Mouse (Mus musculus): ENCODE measurements around the gene Galm. TPM values are rescaled to one million over a fixed set of nuclear protein-coding genes. Genes with fewer than 3 reads are reported as not detected.

The Galm gene
- polyA plus RNA-seq, 1 experiment from 2014 or later: 16.7 TPM

DNA sequence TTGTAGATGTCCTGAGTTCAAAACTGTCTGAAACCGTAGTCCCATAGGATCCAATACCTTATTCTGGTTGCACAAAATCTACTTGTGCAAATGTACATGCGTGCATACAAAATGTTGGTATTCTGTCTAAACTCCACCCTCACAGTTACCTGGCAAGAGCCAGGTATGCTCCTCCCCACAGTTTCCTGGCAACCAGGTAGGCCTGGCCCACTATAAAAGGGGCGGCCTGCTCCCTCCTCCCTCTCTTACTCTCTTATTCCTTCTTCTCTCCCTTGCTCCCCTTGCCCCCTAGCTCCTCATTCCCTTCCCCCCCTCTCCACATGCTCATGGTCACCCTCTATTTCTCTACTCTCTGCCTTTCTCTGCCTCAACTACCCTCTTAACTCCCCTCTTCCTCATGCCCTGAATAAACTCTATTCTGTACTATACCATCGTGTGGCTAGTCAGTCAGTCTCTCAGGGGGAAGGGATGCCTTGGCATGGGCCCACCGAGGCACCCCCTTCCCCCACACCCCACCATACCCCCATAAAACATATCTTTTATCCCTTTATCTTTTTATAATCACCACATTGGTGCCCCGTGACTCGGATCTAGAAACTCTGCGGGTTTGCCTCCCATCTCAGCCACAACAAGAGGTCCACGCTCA, 31.9 kb upstream of the Galm start:
- peak overlapping the region; percentile 41 for H3K4me2 ChIP-seq
- WGBS: 75% methylated on average over 9 of the region's 9 CpGs
- no peaks in the 10 kb centered on the region for H3K36me3 ChIP-seq (ENCODE audit: control insufficient read depth, insufficient read depth, low read length)
- peak overlapping the region; percentile 30 for H3K9ac ChIP-seq (ENCODE audit: low read depth, low read length)
- H3K9me3 ChIP-seq (ENCODE audit: control insufficient read depth, low read length): no peaks in the 10 kb centered on the region
- DNase-seq (ENCODE audit: low spot score) (no peak), ATAC-seq (replicated peaks; ENCODE audit: low FRiP score) (no peak)
- H3K4me3 ChIP-seq (ENCODE audit: low read depth, low read length): no peak overlapping the region
- no peaks in the 10 kb centered on the region for H3K4me1 ChIP-seq (replicated peaks; ENCODE audit: control insufficient read depth, insufficient read depth, low read length)
- no peak overlapping the region for H3K27ac ChIP-seq (ENCODE audit: low read depth, low read length)
- no peaks in the 10 kb centered on the region for H3K27me3 ChIP-seq (replicated peaks; ENCODE audit: control insufficient read depth, insufficient read depth, low read length)

DNA sequence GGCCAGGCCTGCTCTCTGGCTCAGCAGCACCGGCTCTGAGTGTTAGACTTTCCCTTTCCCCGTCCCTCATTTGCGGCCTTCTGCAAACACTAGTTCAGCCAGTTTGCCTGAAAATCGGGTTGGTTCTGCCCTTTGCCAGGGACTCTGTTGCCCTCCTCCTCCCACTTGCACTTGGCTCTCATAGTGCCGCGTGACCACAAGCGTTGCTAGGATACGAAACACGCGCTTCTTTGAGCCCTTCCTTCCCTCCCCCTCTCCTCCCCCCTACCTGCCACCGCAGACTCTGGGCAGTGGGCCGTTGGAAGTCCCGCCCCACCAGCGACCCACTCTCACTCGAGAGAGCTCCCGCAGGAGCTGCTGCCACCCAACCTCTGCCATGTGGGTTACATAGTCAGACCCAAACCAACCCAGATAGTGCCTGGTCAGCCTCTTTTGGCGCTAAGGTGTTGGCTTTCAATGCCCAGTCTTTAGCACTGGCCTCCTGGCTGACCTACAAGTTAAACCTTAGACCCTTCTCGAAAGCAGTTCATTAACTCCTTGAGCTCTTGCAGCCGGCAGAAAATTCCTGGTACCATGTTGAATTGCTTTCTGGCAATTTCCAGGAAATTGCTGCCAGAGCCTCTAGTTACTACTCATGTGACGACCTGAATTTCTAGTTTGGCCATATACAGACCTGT, 31.1 kb upstream of the Galm start:
- WGBS: 22% methylated on average over 20 of the region's 20 CpGs
- H3K4me3 ChIP-seq (ENCODE audit: low read depth, low read length): no peak overlapping the region

DNA sequence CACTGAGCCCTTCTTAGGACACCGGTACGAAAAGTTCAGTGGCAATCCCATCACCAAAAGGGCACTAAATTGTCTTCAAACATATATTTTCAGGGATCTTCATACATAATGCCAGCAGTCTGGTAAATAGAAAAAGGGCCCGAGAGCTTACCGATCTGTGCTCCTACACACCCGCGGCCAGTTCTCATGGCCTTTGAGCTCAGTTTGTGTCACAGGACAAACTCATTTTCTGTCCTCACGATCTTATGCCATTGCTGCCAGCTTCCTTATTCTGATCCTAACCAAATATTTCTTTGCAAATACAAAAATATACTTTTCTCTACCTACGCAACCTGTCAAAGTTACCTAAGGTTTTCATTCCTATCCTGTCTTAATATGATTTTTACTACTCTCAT, 30.6 kb upstream of the Galm start:
- Histone ChIP-seq H3K9ac (ENCODE audit: low read depth, low read length) (no peak overlapping the region), H3K4me3 (ENCODE audit: low read depth, low read length) (no peak overlapping the region), H3K36me3 (ENCODE audit: control insufficient read depth, insufficient read depth, low read length) (no peaks in the 10 kb centered on the region), H3K27me3 (replicated peaks; ENCODE audit: control insufficient read depth, insufficient read depth, low read length) (no peaks in the 10 kb centered on the region), H3K9me3 (ENCODE audit: control insufficient read depth, low read length) (no peaks in the 10 kb centered on the region), H3K4me2 (no peak overlapping the region), H3K4me1 (replicated peaks; ENCODE audit: control insufficient read depth, insufficient read depth, low read length) (no peaks in the 10 kb centered on the region), H3K27ac (ENCODE audit: low read depth, low read length) (no peak overlapping the region)
- DNase-seq (ENCODE audit: low spot score) (no peak), ATAC-seq (replicated peaks; ENCODE audit: low FRiP score) (no peak)
- WGBS: 89% methylated on average over 8 of the region's 8 CpGs

More for the DNA sequence above, 31.1 kb upstream of the Galm start:
- H3K9me3 ChIP-seq (ENCODE audit: control insufficient read depth, low read length): no peaks in the 10 kb centered on the region
- H3K27me3 ChIP-seq (replicated peaks; ENCODE audit: control insufficient read depth, insufficient read depth, low read length): no peaks in the 10 kb centered on the region
- no peaks in the 10 kb centered on the region for H3K4me1 ChIP-seq (replicated peaks; ENCODE audit: control insufficient read depth, insufficient read depth, low read length)
- no peak for ATAC-seq (replicated peaks; ENCODE audit: low FRiP score)
- H3K36me3 ChIP-seq (ENCODE audit: control insufficient read depth, insufficient read depth, low read length): no peaks in the 10 kb centered on the region
- peak overlapping the region; percentile 30 for H3K9ac ChIP-seq (ENCODE audit: low read depth, low read length)
- H3K27ac ChIP-seq (ENCODE audit: low read depth, low read length): no peak overlapping the region
- peak overlapping the region; percentile 41 for H3K4me2 ChIP-seq
- no peak for DNase-seq (ENCODE audit: low spot score)

- 54% methylated on average over 2 of the region's 2 CpGs for WGBS
- no peak overlapping the region for H3K4me3 ChIP-seq (ENCODE audit: low read depth, low read length)
- H3K4me2 ChIP-seq: no peak overlapping the region
- DNase-seq (ENCODE audit: low spot score): no peak
- H3K4me1 ChIP-seq (replicated peaks; ENCODE audit: control insufficient read depth, insufficient read depth, low read length): no peaks in the 10 kb centered on the region
- H3K36me3 ChIP-seq (ENCODE audit: control insufficient read depth, insufficient read depth, low read length): no peaks in the 10 kb centered on the region
- no peak overlapping the region for H3K9ac ChIP-seq (ENCODE audit: low read depth, low read length)
- H3K9me3 ChIP-seq (ENCODE audit: control insufficient read depth, low read length): no peaks in the 10 kb centered on the region
- no peaks in the 10 kb centered on the region for H3K27me3 ChIP-seq (replicated peaks; ENCODE audit: control insufficient read depth, insufficient read depth, low read length)
- ATAC-seq (replicated peaks; ENCODE audit: low FRiP score): no peak
- H3K27ac ChIP-seq (ENCODE audit: low read depth, low read length): no peak overlapping the region
Observed at GRCm38 (mm10) chr17:80097221-80097620, 30.1 kb upstream of the Galm start.

DNA sequence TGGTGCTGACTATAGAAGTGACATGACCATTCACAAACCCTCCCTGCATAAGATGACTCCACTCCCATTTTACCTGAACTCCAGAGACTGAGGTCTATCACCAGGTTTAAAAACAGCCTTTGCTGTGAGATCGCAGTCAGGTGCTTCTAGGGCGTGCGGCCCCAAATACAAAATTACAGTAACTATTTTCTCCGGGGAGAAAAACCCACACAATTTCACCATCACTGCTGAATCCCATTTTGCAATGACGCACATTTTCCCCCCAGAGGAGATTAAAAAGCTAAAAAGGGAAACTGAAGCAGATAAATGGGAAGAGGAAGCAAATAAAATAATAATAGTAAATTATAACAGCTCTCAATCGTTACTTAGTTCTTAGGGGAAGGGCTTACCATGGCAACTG, 27.4 kb upstream of the Galm start:
- DNase-seq (ENCODE audit: low spot score) (no peak), ATAC-seq (replicated peaks; ENCODE audit: low FRiP score) (no peak)
- Histone ChIP-seq H3K27ac (ENCODE audit: low read depth, low read length) (no peak overlapping the region), H3K36me3 (ENCODE audit: control insufficient read depth, insufficient read depth, low read length) (no peaks in the 10 kb centered on the region), H3K4me3 (ENCODE audit: low read depth, low read length) (no peak overlapping the region), H3K9me3 (ENCODE audit: control insufficient read depth, low read length) (no peaks in the 10 kb centered on the region), H3K4me2 (no peak overlapping the region), H3K4me1 (replicated peaks; ENCODE audit: control insufficient read depth, insufficient read depth, low read length) (no peaks in the 10 kb centered on the region), H3K9ac (ENCODE audit: low read depth, low read length) (no peak overlapping the region), H3K27me3 (replicated peaks; ENCODE audit: control insufficient read depth, insufficient read depth, low read length) (no peaks in the 10 kb centered on the region)
- WGBS: 76% methylated on average over 6 of the region's 6 CpGs

DNA sequence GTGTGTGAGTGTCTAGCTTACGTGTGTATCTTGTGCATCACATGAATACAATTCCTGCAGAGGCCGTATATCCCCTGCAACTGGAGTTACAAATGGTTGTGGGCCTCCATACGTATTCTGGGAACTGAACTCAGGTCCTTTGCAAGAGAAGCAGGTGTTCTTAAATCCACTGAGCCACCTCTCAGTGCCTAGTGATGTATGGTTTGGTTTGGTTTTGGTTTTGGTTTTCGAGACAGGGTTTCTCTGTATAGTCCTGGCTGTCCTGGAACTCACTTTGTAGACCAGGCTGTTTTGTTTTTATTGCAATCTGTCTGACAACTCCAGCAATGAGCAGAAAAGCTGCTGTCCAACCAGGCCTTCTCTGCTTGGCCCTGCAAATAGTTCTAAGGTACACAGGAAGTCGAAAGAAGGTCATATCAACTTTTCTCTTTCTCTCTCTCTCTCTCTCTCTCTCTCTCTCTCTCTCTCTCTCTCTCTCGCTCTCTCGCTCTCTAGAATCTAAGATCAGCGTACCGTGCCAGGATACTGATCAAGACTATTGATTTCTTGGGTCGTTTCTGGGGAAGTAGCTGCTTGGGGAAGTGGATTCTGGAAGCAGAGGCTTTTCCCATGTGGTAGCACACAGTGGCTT, 21.8 kb upstream of the Galm start:
- no peak overlapping the region for H3K27ac ChIP-seq (ENCODE audit: low read depth, low read length)
- no peak overlapping the region for H3K9ac ChIP-seq (ENCODE audit: low read depth, low read length)
- DNase-seq (ENCODE audit: low spot score): no peak
- H3K36me3 ChIP-seq (ENCODE audit: control insufficient read depth, insufficient read depth, low read length): no peaks in the 10 kb centered on the region
- no peak overlapping the region for H3K4me2 ChIP-seq
- no peaks in the 10 kb centered on the region for H3K4me1 ChIP-seq (replicated peaks; ENCODE audit: control insufficient read depth, insufficient read depth, low read length)
- H3K27me3 ChIP-seq (replicated peaks; ENCODE audit: control insufficient read depth, insufficient read depth, low read length): no peaks in the 10 kb centered on the region
- no peaks in the 10 kb centered on the region for H3K9me3 ChIP-seq (ENCODE audit: control insufficient read depth, low read length)
- no peak for ATAC-seq (replicated peaks; ENCODE audit: low FRiP score)
- 73% methylated on average over 10 of the region's 10 CpGs for WGBS
- H3K4me3 ChIP-seq (ENCODE audit: low read depth, low read length): no peak overlapping the region

GRCm38 (mm10) chr17:80112665-80113305, 14.5 kb upstream of the Galm start:
- ATAC-seq (replicated peaks; ENCODE audit: low FRiP score) (no peak; the same call in 1 of the 2 replicates), DNase-seq (ENCODE audit: low spot score) (no peak)
- Histone ChIP-seq H3K27ac (ENCODE audit: low read depth, low read length) (no peak overlapping the region), H3K4me2 (no peak overlapping the region; the same call in 1 of the 2 replicates), H3K36me3 (ENCODE audit: control insufficient read depth, insufficient read depth, low read length) (no peaks in the 10 kb centered on the region), H3K4me1 (replicated peaks; ENCODE audit: control insufficient read depth, insufficient read depth, low read length) (no peaks in the 10 kb centered on the region), H3K9ac (ENCODE audit: low read depth, low read length) (no peak overlapping the region), H3K27me3 (replicated peaks; ENCODE audit: control insufficient read depth, insufficient read depth, low read length) (no peaks in the 10 kb centered on the region), H3K4me3 (ENCODE audit: low read depth, low read length) (no peak overlapping the region), H3K9me3 (ENCODE audit: control insufficient read depth, low read length) (no peaks in the 10 kb centered on the region)
- WGBS: 43% methylated on average over 5 of the region's 5 CpGs

GRCm38 (mm10) chr17:80113468-80113867, 13.8 kb upstream of the Galm start:
- ATAC-seq (replicated peaks; ENCODE audit: low FRiP score) (no peak), DNase-seq (ENCODE audit: low spot score) (no peak)
- H3K9ac ChIP-seq (ENCODE audit: low read depth, low read length): no peak overlapping the region
- H3K36me3 ChIP-seq (ENCODE audit: control insufficient read depth, insufficient read depth, low read length): no peaks in the 10 kb centered on the region
- H3K4me1 ChIP-seq (replicated peaks; ENCODE audit: control insufficient read depth, insufficient read depth, low read length): no peaks in the 10 kb centered on the region
- no peaks in the 10 kb centered on the region for H3K9me3 ChIP-seq (ENCODE audit: control insufficient read depth, low read length)
- no peak overlapping the region for H3K4me3 ChIP-seq (ENCODE audit: low read depth, low read length)
- 83% methylated on average over 4 of the region's 4 CpGs for WGBS
- no peak overlapping the region for H3K4me2 ChIP-seq
- no peaks in the 10 kb centered on the region for H3K27me3 ChIP-seq (replicated peaks; ENCODE audit: control insufficient read depth, insufficient read depth, low read length)
- no peak overlapping the region for H3K27ac ChIP-seq (ENCODE audit: low read depth, low read length)

Data from liver, embryonic 11.5 days (tissue).